Mouse (Mus musculus) NIH3T3 (cell line): ENCODE results near the gene Tmem160.
A peak's percentile ranks its signal among the peaks of the same experiment; 100 is the strongest.

Source experiments
- DNase-seq: peaks from one replicate; pipeline ENCODE4 v3.0.0-alpha.2; 2012; ENCODE audit warnings: low read depth

Tmem160 gene

GRCm38 (mm10) chr7:16492211-16492610 is 39.6 kb downstream of the Tmem160 start:
- DNase-seq, result no peak

DNA sequence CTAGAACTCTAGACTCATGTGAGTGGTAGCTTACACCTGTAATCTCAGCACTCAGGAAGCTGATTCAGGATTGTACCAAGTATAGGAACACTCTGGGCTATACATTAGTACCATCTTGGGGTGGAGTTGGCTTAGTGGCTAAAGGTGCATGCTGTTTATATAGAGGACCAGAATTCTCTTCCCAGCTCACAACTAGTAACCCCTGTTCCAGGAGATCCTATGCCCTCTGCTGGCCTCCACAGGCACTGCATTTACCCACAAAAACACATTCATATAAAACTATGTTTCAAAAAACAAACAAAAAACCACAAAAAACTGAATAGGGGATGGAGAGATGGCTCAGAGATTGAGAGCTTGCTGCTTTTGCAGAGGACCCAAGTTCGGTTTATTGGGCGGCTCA is 40.8 kb downstream of the Tmem160 start:
- peak; percentile 78 for DNase-seq

GRCm38 (mm10) chr7:16496260-16496659 is 43.7 kb downstream of the Tmem160 start:
- DNase-seq, result no peak

DNA sequence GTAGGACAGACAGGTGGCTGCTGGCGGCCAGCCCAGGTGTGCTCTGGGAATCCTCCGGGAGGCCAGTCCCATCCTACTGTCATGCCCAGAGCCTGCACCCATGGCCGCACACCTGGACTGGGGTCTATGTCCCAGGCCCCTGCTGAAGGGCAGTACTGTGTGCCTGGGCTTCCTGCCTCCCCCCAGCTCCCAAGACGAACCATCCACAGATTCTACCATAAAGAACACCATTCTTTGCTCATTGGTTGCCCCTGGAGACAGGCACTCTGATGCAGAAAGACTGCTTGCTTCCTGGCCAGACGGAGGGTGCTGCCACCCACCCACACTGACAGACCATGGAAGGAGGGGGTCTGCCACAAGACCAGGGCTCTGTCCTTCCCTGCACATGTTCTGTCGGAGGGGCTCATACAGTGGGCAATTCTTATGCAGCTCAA is 47.1 kb downstream of the Tmem160 start:
- no peak for DNase-seq

DNA sequence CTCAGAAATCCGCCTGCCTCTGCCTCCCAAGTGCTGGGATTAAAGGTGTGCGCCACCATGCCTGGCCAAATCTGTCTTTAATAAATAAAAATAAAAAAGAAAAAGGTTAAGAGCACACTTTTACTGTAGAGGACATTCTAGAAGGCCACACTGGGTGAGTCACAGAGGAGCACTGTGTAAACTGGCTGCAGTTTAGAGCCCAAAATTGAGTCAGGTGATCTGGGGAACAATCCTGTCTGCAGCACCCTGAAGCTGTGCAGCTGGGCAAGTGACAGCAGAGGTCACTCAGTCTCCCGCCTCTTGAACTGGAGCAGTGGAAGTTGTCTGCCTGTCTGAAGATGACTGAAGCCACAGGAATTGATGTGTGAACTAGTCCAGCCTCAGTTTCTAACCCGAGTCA is 49.0 kb downstream of the Tmem160 start:
- no peak for DNase-seq

GRCm38 (mm10) chr7:16504573-16505225 is 52.1 kb downstream of the Tmem160 start:
- no peak for DNase-seq
